ENCODE assay signal across 23 mouse cellular contexts in the genomic region with DNA sequence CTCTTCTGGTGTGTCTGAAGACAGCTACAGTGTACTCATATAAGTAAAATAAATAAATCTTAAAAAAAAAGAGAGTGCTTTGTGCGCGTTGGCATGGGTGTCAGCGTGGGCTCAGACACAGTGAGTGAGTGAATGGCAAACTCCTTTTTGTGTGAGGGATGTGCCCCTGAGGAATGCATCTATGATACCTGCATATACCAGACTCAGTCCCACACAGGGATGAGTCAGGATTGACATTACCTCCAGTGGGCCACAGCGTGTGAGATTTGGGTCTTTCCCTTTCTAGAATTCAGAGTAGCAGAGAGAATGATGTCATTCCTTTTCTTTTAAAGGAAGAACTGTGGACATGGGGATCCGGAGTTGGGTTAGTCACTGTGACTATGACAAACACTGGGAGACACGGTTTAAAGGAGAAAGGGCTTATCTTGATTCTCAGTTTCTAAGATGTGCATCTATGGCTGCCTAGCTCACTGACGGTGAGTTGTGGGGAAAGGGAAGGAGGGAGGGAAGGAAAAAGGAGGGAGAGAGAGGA.
"Had no signal": no experiment of that assay in that cellular context is flagged by ENCODE, and none has a peak within 500 bp of the region (broad histone marks: within the 10 kb centered on the region; RNA-seq: fewer than 3 reads in every experiment).

No protein-coding gene starts in this region.

- H3K4me3 ChIP-seq: gastrocnemius, adult 2 months; heart, embryonic 10.5 days; heart, embryonic 12.5 days; hindbrain, embryonic 10.5 days; hindbrain, embryonic 12.5 days; intestine, embryonic 15.5 days; limb, embryonic 10.5 days; limb, embryonic 12.5 days; liver, embryonic 13.5 days had no signal

- H3K27ac ChIP-seq: gastrocnemius, adult 2 months; heart, embryonic 10.5 days; hindbrain, embryonic 10.5 days; hindbrain, embryonic 12.5 days; hindbrain, embryonic 14.5 days; intestine, embryonic 15.5 days; limb, embryonic 10.5 days; limb, embryonic 12.5 days; liver, embryonic 13.5 days had no signal

- ATAC-seq: hindbrain, embryonic 16.5 days; inflammation-experienced regulatory T-cells, adult 6 months; intestine, embryonic 15.5 days; intestine, postnatal 0 days had no signal

- DNase-seq: gastrocnemius, adult 2 months; gastrocnemius, postnatal 10 days; gastrocnemius, postnatal 25 days; heart, postnatal 10 days; heart, postnatal 4 days; kidney, adult 18-20 months; kidney, adult 8-10 months; kidney, postnatal 10 days; kidney, postnatal 25 days; kidney, postnatal 4 days; liver; liver, embryonic 13.5 days had no signal

- H3K27me3 ChIP-seq: heart, embryonic 12.5 days; hindbrain, embryonic 12.5 days; intestine, embryonic 15.5 days; limb, embryonic 12.5 days; liver, embryonic 13.5 days had no signal
